Mouse (Mus musculus) intestine, embryonic 16.5 days (tissue): ENCODE measurements around the gene Il1f6. TPM values are rescaled to one million over a fixed set of nuclear protein-coding genes. Genes with fewer than 3 reads are reported as not detected.

ENCODE experiments used
- ATAC-seq: fragments of 200-750 bp; cut with Nextera tagmentation; 2 replicates; pipeline ENCODE4 v1.8.0; 2017; ENCODE audit warnings: moderate TSS enrichment, moderate library complexity
- H3K27ac ChIP-seq: fragments of 300-500 bp; sonication (generic); 2 replicates; pipeline ENCODE4 v1.5.1; 2014; ENCODE audit warnings: mild to moderate bottlenecking, low read length
- H3K27me3 ChIP-seq: fragments of 300-500 bp; sonication (generic); replicated peaks from 2 replicates; pipeline ENCODE4 v1.6.1; 2014; ENCODE audit warnings: low read length, control low read depth, mixed read lengths; ENCODE audit not compliant: control insufficient read depth, insufficient read depth
- H3K36me3 ChIP-seq: fragments of 300-500 bp; sonication (generic); 2 replicates; pipeline ENCODE4 v1.6.1; 2014; ENCODE audit warnings: low read length, control low read depth; ENCODE audit not compliant: control insufficient read depth, insufficient read depth
- H3K4me1 ChIP-seq: fragments of 300-500 bp; sonication (generic); 2 replicates; pipeline ENCODE4 v1.6.1; 2014; ENCODE audit warnings: low read length, control low read depth, mixed read lengths; ENCODE audit not compliant: control insufficient read depth, insufficient read depth
- H3K4me2 ChIP-seq: fragments of 300-500 bp; sonication (generic); 2 replicates; pipeline ENCODE4 v1.6.1; 2014; ENCODE audit warnings: low read depth, low read length, control low read depth
- H3K4me3 ChIP-seq: fragments of 300-500 bp; sonication (generic); 2 replicates; pipeline ENCODE4 v1.5.1; 2014; ENCODE audit warnings: mild to moderate bottlenecking, low read length
- H3K9ac ChIP-seq: fragments of 300-500 bp; sonication (generic); 2 replicates; pipeline ENCODE4 v1.6.1; 2014; ENCODE audit warnings: low read depth, low read length
- H3K9me3 ChIP-seq: fragments of 300-500 bp; sonication (generic); 2 replicates; pipeline ENCODE4 v1.6.1; 2016; ENCODE audit warnings: low read length, control low read depth; ENCODE audit not compliant: control insufficient read depth
- WGBS: fragments of 180-500 bp; shearing (Covaris S2); extraction: QIAGEN DNeasy Blood & Tissue Kit; methylation state at CpG from one replicate; pipeline ENCODE4 v1.1.7; 2014; 5-methylcytosine and 5-hydroxymethylcytosine counted together
- polyA plus RNA-seq: library from polyadenylated mRNA; unstranded; fragments of >200 nt; fragmentation: Nextera tagmentation; extraction: Ambion mirVana; gene quantifications from 2 replicates; pipeline ENCODE4 v1.2.1, GENCODE M21; 2015

The Il1f6 gene
- polyA plus RNA-seq, 1 experiment from 2014 or later: not detected

GRCm38 (mm10) chr2:24273619-24274018, 58.4 kb downstream of the Il1f6 start:
- Histone ChIP-seq H3K9ac (no peak overlapping the region), H3K4me3 (no peak overlapping the region), H3K4me2 (no peak overlapping the region), H3K27me3 (no peaks in the 10 kb centered on the region), H3K36me3 (no peaks in the 10 kb centered on the region), H3K4me1 (no peaks in the 10 kb centered on the region), H3K9me3 (no peaks in the 10 kb centered on the region), H3K27ac (no peak overlapping the region)
- no peak for ATAC-seq
- WGBS: 83% methylated on average over 2 of the region's 2 CpGs

DNA sequence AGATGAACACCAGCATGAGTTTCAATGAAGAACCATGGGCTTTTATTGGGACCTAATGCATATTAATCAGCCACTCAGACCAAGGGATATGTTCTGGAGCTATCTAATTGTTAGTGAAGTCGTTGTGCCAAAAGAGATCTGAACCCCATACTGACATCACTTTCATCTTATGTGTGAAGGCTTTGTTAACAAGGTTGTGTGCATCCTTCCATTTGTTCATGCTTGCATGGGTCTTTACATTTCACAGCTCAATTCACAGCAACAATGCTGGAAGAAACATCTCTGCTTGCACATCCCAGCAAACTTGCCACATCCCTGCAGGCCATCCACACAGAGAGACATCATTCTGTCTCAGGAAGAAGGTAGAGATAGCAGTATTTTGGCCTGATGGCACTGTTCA, 59.9 kb downstream of the Il1f6 start:
- Histone ChIP-seq H3K4me1 (no peaks in the 10 kb centered on the region), H3K4me2 (no peak overlapping the region), H3K27ac (no peak overlapping the region), H3K27me3 (no peaks in the 10 kb centered on the region), H3K36me3 (no peaks in the 10 kb centered on the region), H3K9ac (no peak overlapping the region), H3K4me3 (no peak overlapping the region), H3K9me3 (no peaks in the 10 kb centered on the region)
- 33% methylated on average over 1 of the region's 1 CpGs for WGBS
- ATAC-seq: no peak

Other genes with a start within 250 kb of the Il1f6 start
- gene Hnmt, start 166.0 kb upstream of the Il1f6 start, polyA plus RNA-seq: 1.1 and 1.3 TPM in 2 replicates
- gene Tbpl2, start 118.8 kb upstream of the Il1f6 start, polyA plus RNA-seq: not detected in 2 replicates
- gene Il1f8, start 62.3 kb upstream of the Il1f6 start, polyA plus RNA-seq: not detected in 2 replicates
- not detected in 2 replicates for gene Il1f9, start 28.9 kb upstream of the Il1f6 start, polyA plus RNA-seq
- not detected in 2 replicates for gene Il1f5, start 61.5 kb downstream of the Il1f6 start, polyA plus RNA-seq
- gene Il1f10, start 75.8 kb downstream of the Il1f6 start, polyA plus RNA-seq: not detected in 2 replicates
- 0.80 and 1.2 TPM in 2 replicates for gene Il1rn, start 121.4 kb downstream of the Il1f6 start, polyA plus RNA-seq
- 6.1 and 7.2 TPM in 2 replicates for gene Psd4, start 152.2 kb downstream of the Il1f6 start, polyA plus RNA-seq